Mouse (Mus musculus) kidney, postnatal 25 days (tissue): Measurements from ENCODE around the gene Sptbn4.

Experiments
- DNase-seq, 2 experiments: peaks; one replicate each; pipeline ENCODE4 v3.0.0; 2021; ENCODE audit warnings: mixed read lengths in 2 of 2

Gene Sptbn4

DNA sequence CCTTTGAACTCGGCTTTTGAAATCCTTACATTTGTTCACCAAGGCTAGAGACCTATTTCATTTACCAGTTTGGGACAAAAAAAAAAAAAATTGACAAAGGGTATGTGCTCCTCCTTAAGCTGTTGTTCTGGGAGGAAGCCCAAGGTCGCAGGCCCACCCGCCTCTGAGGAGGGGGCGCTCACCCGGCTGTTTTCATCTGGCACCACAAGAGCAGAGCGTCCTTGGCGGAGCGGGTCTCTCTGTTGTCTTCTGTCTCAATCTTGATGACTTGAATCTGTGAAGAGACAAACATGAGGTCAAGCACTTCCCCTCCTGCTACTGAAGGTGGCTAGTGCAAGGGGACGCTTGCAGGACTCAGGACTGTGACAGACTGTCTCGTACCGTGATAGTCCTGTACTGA is 19.5 kb downstream of the Sptbn4 start:
- no peak for DNase-seq

DNA sequence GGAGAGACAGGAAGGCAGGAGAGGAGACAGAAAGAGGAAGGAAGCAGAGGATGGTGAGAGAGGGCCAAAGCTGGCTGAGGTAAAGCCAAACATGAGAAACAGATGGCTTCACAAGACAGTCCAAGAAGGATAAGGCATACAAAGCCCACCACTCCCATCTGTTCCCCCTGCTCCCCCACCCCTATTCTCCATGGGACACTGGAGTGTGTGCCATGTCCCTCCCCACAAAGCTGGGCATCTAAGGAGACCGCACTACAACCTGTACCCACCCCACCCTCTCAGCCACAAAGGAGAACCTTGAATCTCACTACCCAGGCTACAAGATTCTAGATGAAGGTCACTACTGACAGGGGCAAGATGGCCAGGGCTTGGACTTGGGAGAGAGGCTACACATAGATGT is 20.1 kb downstream of the Sptbn4 start:
- DNase-seq: no peak

DNA sequence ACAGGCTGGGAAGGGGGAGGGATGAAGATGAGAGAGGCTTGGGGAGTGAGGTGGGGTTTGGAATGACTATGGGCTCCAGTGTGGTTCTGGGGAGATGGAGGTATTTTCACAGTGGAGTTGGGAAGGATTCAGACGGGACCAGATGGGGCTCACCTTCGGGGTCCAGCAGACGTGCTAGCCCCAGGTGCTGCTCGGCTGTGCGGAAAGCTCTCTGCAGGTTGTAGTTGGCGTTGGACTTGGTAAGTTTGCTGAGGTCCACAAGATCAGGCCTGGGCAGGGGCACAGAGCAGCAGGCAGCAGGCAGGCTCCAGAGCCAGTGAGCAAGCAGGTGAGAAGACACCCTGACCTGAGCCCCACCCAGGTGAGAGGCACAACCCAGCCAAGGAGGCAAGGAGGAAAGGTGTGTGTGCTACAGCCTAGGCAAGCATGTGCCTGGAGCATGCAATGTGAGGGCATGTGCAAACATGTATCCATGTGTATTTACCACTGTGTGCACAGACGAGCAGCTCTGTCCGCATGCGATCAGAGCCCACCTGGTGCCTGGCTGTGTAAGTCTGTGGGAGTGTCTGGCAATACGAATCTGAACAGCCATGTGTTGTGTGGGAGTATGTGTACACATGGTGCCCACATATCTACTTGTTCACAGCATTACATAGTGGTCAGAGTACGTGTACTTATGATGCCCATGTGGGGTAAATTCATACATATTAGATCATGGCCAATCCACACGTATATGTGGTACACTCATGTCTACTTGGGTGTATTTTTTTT is 23.7 kb downstream of the Sptbn4 start:
- no peak for DNase-seq

DNA sequence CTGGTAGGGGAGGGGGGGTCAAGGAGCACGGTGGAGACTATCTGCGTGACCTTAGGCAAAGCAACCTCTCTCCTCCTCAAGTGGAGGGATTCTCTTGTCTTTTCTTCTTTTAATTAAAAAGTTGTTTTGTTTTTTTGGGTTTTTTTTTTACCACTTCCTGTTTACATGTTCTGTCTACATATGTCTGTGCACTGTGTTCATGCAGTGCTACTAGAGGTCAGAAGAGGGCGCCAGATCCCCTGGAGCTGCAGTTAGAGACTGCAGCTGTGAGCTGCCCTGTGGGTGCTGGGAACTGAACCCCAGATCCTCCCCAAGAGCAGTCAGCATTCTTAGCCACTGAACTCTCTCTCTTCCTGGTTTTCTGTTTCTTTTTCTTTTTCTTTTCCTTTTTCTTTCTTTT is 28.4 kb downstream of the Sptbn4 start:
- DNase-seq: no peak

DNA sequence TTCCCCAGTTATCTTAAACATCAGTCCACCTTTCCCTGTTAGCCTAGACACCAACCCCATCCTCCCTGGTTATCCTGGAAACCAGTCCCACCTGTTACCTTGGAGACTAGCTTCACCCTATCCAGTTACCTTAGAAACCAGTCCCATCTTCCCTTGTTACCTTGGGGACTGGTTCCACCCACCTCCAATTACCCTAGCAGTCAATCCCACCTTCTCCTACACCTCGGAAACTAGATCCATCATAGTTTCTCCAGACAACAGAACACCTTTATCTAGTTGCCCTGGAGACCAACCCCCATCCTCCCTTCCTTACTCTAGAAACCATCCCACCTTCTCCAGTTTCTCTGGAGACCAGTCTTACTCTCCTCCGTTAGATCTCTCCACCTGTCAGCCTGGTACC is 30.3 kb downstream of the Sptbn4 start:
- DNase-seq: no peak

DNA sequence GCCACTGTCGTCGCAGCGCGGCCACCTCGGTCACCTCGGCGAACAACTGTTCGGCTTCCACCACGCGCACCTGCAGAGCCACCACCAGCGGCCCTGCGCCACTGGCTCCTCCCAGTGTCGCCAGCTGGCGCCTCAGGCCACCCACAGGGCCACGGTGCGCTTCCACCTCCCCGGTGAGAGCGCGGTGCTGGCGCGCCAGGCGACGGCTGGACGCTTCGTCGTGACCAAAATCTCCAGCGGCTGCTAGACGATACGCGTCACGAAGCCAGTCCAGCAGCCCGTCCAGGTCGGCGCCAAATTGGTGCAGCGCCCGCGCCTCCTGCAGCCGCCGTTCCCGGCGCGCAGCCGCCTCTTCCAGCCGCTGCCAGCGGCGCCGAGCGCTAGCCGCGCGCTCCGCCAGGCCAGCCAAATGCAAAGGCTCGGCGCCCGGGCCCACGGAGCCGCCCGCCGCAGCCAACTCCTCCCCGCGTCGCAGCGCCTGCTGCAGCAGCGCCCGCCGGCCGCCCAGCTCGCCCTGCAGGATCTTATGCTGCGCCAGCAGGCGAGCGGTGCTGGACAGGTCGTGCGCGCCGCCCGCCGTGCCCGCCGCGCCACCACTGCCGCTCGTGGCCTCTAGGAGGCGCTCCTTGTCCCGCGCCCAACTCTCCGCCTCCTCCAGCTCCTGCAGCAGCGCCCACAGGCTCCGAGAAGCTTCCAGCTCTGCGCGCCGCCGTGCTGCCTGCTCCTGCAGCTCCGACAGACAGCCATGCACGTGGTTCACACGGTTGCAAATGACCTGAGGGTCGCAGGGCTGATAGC is 38.9 kb downstream of the Sptbn4 start:
- peak; percentile 52 to 73 for DNase-seq

DNA sequence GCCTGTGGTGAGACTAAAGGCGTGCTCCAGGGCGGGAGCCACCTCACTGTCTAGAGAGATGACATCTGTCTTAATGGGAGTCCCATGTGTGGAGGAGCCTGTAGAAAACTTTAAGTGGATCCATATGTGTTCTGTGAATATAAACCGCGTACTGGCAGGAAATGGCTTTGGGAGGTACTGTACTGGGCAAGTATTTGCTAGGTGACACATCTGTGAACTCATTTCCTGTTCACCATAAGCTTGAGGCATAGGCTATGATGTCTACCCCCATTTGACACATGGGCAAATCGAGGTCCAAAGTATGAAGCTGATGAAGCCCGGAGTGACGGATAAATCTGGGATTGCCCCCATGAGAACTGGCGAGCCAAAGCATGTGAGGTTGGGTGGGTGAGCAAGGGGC is 39.7 kb downstream of the Sptbn4 start:
- DNase-seq: no peak

DNA sequence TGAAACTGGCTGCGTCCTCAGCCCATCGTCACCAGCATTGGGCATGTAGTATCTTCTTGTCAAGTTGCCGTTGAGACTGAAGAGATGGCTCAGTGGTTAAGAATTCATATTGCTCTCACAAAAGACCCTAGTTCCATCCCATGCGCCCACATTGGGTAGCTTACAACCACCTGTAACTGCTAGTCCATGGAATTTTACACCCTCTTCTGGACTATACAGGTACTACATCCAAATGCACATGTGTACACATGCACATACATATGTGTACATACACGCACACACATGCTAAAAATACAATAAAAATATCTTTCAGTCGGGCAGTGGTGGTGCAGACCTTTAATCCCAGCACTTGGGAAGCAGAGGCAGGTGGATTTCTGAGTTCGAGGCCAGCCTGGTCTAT is 41.0 kb downstream of the Sptbn4 start:
- DNase-seq: no peak

DNA sequence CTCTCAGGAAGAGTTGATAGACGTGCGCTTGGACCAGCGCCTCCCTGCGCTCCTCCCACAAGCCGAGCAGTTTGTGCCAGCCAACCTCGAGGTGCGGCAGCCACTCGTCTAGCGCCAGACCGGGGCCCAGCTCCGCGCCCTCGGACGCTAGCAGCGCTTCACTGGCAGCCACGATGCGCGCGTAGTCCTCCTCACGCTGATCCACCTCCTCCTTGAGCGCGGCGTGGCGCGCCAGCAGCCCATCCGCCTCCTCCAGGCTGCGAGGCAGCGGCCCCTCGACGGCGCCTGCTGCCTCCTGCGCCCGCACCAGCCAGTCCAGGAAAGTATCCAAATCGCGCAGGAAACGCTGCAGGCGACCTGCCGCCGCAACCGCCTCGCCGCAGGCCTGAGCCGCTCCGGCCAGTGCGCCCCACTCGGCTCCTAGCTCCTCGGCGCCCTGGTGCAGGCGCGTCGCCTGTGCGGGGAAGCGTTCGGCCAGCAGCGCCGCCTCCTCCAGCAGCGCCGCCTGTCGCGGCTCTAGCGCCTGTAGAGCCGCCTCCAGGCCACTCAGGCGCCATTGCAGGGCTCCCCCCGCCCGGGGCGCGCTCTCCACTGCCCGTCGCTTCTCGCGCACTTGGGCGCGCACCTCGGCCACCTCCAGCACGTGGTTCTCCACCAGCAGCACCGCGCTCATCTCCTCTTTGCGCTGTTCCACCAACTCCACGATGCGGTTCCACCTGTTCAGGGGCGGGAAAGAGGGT is 43.1 kb downstream of the Sptbn4 start:
- DNase-seq: peak in 1 of 2 experiments; percentile 35

DNA sequence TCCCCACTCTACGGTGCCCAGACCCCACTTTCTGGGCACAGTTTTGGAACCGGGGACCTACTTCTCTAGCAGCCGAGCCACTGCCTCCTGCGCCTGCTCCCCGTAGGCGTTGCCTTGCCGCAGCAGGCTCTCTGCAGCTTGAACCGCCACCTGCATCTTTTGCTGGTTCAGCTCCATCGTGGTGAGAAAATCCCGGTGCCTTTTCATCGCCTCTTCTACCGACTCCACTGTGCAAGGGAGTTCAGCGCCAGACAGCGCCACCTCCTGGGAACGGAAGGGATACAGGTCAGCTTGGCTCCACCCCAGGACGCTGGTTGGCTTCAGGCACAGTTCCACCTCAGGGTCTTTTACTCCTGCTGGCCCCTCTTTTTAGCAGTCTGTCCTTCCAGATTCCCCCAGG is 44.8 kb downstream of the Sptbn4 start:
- DNase-seq: peak; percentile 70 to 71

DNA sequence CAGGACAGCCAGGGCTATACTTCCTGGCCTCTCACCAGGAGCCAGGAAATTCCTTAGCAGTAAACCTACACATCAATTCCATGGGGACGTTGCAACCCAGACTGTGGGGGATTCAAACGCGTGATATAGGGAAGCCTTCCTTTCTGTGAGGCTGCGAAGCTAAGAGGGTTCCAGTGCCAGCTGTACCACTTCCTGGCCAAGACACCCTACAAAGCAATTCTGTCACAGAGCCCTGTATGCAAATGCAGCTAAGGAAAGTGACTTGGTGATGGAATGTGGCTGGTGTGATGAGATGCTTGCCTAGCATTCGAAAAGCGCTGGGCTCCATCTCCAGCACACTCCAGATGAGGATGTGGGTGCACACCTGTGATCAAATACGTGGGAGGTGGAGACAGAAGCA is 46.9 kb downstream of the Sptbn4 start:
- no peak for DNase-seq

DNA sequence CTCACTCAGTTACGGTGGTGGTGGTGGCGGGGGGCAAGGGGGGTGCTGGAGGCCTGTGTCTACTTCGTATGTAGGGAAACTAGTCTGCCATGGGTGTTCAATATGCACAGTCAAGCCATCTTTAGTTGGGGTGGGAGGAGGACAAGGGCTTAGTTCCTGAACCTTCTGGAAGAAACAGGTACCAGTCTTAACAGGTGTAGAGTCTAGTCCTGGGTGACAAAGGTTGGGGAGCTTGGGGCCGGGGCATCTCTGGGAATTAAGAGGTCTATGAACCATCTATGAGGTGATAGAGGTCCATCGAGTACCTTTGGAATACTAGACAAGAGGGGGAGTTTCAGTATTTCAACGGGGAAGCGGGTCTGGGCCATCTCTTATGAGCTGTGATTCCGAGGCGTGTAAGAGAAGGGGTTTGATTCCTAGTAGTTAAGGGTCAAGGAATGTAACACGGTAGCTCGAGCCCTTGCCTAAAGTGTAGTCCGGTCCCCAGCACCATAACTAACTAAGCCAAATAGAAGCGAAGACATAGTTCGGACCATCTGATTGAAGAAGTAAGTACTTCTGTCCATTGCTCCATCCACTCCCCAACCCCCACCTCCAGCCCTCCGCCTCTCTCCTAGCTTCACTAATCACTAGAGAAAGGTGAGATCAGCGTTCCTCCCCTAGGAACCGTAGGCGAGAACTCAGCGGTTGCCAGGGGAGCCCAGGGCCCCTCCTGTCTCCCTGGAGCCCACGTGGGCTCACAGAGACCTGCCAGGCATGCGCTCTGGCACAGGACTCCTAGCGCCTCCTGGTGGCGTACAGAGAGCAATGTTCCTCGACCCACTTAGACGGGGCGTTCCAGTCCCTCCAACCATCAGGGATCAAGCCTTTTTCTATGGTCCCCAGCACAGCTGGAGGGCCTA is 50.2 kb downstream of the Sptbn4 start:
- peak; percentile 23 to 59 for DNase-seq

DNA sequence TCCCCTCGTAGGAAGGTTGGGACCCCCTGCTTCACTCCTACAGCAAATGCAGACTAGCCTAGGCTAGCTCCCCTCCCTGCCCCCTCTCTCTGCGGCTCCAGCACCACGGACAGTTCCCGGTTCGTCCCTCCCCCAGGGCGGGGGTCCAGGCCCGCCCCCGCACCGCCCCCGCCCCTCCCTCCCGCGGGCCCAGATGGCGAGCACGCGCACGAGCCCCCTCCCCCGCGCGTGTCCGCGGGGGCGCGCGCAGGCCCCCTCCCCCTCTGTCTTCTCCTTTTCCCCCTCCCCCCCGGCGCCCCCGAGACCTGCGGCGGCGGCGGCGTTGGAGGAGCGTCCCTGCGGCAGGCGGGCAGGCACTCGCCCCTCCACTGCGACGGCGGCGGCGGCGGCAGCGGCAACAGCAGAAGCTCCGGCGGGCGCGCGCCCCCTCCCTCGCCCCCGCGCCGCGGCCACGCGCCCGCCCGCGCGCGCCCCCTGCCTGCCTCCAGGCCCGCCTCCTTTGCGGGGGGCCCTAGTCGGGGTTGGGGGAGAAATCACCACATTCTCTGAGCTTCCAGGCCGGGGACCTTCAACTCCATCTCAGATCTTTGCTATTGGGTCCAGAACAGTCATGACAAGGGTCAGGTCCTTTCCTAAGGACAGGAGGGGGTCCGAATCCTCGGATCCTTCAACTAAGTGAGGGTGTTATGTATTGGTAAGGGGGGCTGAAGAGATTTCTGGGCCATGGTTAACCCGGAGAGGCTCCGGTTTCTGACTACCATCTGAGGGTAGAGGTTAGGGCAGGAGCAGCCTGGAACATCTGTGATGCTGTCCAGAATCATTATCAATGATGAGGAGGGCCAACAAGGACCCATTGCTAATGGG is 51.1 kb downstream of the Sptbn4 start:
- DNase-seq: peak in 1 of 2 experiments; percentile 16

DNA sequence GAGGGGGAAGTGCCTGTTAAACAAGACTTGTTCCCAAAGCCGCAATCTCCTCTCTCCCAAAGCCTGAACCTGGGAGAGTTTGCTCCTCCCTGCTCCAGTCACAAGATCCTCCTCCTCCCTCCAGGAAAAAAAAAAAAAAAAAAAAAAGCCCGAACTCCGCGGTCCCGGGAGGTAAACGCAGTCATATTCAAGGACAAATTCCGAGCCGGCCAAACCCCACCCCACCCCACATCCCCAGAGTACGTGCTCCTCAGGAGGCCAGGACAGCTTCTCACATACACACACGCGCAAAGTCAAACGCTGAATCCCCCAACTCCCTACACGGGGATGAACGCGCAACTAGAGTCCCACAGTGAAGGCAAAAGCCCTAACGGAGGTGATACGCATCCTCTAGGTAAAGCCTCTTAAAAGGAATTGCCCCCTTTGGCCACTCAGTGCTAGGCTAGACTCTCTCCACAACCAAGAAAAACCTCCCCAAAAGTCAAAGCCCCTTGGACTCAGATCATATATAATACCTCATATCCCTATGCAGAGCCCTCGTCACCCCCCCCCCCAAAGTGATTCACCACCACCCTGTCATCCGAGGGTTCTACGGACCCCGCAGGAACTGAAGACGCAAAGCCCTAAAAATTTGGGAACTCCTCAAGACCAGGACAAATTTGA is 51.8 kb downstream of the Sptbn4 start:
- no peak for DNase-seq

DNA sequence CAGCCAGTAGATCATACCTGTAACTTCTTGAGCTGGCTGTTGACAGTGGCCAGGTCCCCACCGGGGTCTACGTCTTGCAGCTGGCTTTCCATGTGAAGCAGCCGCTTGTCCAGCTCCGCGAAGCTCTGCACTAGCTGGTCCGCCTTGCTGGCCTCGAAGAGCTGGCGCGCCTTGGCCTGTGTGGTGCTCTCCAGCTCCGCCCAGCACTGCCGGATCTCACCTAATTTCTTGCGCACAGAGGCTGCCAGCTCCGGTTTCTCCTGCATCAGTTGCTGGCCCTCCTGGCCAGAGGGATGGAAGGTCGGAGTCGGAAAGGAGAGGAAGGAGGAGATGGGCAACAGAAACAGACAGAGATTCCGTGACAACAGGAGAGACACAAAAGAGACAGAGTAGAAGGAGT is 56.1 kb downstream of the Sptbn4 start:
- no peak for DNase-seq

DNA sequence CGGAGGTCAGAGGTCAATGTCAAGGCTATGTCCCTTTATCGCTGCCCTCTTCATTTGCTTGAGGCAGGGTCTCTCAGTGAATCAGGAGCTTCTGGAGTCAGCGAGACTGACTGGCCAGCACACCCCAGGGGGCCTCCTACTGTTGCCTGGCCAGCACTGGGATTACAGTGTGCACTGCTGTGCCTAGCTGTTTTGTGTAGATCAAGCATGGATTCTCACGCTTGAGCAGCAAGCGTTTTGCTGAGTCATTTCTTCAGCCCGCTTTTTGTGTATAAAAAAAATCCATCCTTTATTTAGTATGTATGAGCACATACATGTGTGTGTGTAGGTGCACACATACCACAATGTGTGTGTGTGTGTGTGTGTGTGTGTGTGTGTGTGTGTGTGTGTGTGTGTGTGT is 58.3 kb downstream of the Sptbn4 start:
- no peak for DNase-seq

DNA sequence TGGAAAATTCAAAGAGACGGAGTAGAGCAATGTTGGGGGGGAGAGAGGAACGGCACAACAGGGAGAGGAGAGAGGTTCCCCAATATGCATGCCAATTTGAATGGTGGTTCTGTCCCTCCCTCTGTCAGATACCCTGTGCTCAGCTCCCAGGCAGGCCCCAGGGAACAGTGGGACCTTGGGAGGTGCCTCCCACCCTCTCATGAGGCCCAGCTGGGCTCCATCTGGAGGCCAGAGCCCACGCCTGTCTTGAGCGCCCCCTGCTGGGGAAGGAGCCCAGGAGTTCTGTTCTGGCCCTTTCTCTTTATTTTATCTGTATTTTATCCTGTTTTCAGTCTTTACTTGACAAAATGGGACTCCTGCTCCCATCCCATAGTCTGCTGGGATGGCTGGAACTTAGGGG is 62.8 kb downstream of the Sptbn4 start:
- DNase-seq: peak; percentile 71 to 80

DNA sequence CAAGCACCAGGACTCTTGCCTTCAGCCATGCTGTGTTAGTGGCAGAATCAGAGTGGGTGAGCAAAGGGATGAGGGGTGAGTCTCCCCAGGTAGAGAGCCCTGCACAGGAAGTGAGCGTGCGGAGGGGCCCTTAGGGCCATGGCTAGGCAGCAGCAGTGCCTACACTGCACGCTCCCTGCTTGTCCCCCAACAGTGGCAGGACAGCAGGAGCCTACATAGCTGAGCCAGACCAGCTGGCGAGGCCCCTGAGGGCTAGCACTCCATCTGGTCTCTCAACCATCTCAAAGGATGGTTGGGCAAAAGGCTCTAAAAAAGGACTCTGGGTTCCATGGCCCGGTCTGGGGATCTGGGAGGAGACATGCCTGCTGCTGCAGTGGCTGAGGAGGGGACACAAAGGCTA is 63.4 kb downstream of the Sptbn4 start:
- no peak for DNase-seq

DNA sequence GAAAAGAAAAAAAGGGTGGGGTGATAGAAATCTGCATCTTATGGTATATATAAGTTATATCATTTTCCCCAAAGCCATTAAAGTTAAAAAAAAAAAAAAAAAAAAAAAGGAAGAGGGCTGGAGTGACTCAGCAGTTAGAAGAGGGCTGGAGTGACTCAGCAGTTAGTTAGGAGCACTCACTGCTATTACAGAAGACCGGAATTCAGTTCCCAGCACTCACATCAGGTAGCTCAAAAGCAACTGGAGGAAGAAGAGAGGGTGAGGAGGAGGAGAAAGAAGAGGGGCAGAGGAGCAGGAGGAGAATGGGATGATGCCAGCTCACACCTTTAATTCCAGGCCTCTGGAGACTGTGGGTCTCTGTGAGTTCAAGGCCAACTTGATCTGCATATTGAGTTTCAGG is 64.3 kb downstream of the Sptbn4 start:
- no peak for DNase-seq

DNA sequence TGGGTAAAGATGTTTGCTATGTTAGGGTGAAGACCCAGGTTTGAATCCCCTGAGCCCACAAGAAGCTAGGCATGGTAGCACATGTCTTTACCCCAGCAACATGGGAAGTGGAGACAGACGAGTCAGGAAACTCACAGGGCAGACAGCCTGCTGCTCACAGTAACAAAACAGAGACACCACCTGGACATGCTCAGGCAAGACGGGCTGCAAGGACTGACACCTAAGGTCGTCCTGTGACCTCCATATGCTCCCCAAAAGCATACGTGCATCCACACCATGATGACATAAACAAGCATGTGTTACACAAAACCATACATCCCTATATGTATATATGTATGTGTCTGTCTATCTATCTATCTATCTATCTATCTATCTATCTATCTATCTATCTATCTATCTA is 65.9 kb downstream of the Sptbn4 start:
- DNase-seq: no peak

DNA sequence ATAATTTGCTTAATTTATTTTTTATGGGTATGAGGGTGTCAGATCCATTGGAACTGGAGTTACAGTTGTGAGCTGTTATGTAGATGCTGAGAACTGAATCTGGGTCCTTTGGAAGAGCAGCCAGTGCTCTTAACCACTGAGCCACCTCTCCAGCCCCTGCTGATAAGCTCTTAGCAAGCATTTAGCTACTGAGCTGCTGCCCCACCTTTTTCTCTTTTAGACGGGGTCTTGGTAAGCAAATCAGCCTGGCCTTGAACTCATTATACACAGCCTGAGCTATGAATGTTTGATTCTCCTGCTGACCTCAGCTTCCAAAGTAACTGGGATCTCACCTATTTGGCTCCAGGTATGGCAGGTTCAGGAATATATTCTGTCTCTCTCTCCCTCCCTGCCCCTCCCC is 66.5 kb downstream of the Sptbn4 start:
- no peak for DNase-seq
